Mouse (Mus musculus): Measurements from ENCODE around the gene Saxo2. TPM values are rescaled to one million over a fixed set of nuclear protein-coding genes. Genes with fewer than 3 reads are reported as not detected.
A peak's percentile ranks its signal among the peaks of the same experiment; 100 is the strongest.

The Saxo2 gene
- total RNA-seq (2021) = 1 to 10 TPM; 2.0 to 2.2 TPM
- long read RNA-seq, experiment 1, partial matches to known transcripts = 0 of 3 reads
- long read RNA-seq, experiment 1, other reads (novel, unspliced or antisense) = 0 of 3 reads
- long read RNA-seq, experiment 2 = 0 reads

DNA sequence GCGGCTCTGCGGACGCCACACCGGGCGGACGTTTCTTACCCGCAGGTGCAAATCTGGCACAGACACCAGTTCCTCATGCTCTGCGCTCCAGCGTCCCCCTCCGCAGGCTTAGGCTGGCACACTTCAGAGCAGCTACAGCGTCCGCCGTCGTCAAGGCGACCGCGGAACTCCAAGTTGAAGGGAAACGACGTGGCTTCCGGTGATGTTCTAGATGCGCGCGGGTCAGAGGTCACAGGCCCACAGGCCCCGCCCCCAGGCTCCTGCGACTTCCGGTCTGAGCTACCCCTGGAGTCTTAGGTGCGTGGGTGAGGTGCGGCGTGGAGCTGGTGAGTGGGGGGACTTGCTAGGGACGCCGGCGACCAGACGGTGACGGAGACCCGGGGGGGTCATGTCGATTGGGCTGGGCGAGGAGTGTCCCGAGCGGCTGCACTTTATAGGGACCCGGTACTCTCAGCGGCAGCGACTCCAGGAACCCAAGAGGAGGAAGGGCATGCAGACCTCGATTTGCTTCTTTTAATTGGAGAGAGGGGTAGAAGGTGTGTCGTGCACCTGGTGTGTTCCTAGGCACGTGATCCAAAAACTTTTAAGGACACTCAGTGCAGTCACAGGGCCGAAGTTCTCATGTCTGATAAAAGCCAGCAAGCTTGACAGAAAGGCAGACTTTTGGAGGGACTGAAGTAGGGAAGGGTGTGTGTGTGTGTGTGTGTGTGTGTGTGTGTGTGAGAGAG lies at the start of gene Saxo2, which contains the start of gene Efl1:
Gene Saxo2, minus strand, starts transcription at position 176 of the 728 bp plus-strand sequence.
Gene Efl1, plus strand, starts transcription at position 262 of the 728 bp plus-strand sequence.
- DNase-seq = peak; percentile 94

- DNase-seq = no peak
Observed at GRCm38 (mm10) chr7:82697668-82698067, 49.3 kb upstream of the Saxo2 start.

DNA sequence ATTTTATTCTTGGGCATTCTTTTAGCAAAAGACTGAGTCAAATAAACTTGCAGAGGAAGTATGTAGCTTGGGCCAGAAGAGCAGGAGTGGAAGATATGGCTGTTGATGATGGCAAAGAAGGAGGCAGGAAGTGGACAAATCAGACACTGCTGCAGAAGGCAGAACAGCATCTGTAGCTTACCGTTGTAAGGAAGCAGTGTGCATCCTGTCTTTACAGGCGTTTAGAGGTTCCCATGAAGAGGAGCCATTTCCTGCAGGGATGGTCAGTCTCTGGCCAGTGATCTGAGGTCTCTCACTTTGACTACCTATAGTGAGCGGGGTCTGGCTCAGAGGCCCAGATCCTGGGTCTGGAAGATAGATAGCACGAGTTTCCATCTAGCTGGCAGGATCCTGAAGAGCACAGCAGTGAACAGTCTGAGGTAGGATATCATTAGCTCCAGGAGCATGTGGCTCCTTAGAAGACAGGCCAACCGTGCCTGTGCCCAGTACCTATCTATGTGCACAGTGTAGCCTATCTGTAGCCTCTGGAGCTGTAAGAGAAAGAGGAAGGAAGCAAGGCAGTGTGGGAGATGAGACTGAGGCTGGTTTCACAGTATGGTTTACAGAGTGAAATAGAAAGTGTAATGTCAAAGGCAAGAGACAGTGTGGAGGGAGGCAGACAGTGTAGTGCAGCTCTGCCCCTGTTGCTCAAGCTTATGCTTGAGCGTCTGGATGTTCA lies 42.9 kb upstream of the Saxo2 start:
- no peak for DNase-seq

DNA sequence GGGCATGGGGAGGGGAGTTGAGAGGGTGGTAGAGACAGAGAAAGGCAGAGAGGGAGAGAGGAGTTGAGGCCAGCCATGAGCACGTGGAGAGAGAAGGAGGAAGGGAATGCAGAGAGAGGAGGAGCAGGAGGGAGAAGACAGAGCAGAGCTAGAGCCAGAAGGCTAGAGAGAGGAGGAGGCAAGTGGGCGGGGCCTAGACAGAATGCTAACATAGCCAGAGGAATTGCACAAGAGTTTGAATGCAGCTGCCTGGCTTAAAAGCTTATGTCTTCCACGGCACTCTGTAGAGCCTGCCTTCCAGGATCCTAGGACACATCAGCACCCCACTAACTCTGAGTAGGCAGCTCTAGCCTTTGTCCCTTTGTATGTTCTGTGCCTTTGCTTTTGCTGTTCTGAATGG lies 40.4 kb upstream of the Saxo2 start:
- DNase-seq = peak; percentile 49

GRCm38 (mm10) chr7:82679901-82680300 lies 31.6 kb upstream of the Saxo2 start:
- no peak for DNase-seq

DNA sequence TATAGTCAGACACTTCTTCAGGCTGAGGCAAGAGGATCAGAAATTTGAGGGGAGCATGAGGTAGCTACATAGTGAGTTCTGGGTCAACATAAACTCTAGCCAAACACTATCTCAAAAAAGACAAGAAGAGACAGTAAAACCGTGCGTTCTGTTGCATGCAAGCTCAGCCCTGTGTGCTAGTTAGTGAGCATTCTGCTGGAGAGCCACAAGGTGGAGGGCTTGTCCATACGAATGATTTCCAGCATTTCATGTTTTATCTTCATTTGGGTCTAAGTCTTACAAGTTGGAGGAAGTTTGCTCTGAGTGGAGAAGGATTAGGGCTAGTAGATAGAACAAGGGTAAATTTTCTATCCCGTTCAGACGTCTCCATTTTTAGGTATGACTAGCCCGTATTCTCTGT lies 28.5 kb upstream of the Saxo2 start:
- DNase-seq = no peak

DNA sequence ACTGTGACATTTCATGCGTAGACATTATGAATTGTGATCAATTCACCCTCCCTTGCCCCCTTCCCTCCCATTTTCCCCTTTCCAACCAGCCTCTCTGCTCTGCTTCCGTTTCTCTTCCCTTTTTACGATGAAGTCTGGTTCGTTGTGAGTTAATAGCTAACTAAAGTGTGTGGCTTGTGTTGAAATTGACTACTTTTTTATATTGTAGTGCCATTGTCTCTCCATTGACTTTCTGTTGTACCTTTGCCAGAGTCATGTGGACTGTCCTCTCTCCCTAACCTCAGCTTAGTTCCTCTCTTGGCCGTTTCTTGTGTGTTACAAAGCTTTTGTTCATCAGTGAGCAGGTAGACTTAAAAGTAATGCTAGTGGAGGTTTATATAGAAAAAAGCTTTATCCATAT lies 27.7 kb upstream of the Saxo2 start:
- DNase-seq = no peak

GRCm38 (mm10) chr7:82664604-82665003 lies 16.3 kb upstream of the Saxo2 start:
- DNase-seq = no peak

GRCm38 (mm10) chr7:82649081-82649445 lies 735 bp upstream of the Saxo2 start:
- DNase-seq = no peak

DNA sequence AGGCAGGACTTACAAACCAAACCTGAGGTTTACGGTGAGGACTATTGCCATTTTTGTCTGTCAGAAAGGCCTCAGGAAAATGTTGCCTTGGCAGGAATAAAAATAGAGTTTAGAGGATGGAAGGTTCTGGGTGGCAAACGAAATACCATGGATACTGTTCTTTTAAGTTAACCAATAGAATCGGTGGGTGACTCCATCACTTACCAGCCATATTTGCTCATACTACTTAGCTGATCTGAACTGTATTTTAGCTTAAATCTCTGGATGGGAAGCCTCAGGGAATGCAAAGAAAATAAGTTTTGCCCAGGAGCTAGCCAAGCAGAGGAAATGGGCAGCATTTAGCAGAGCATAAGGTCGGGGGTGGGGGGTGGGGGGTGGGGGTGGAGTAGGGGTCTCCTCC lies 419 bp downstream of the Saxo2 start:
- no peak for DNase-seq

DNA sequence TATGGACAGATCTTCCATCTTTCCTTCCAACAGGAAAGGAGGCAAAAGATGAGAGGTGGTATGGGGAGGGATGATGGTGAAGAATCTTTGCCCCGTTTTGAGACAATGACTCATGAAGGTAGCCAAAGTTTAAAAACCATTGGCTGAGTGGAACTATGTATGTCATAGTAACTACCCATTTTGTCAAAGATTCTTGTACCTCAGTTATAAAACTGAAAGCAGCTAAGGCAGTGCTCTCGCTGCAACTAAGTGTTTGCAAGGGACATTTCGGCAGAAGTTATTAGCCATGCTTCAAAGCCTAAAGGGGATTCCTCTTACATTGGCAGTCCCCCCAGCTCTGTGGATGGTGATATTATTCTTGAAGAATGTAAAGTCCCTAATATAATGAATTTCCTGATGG lies 1.1 kb downstream of the Saxo2 start:
- DNase-seq = no peak

DNA sequence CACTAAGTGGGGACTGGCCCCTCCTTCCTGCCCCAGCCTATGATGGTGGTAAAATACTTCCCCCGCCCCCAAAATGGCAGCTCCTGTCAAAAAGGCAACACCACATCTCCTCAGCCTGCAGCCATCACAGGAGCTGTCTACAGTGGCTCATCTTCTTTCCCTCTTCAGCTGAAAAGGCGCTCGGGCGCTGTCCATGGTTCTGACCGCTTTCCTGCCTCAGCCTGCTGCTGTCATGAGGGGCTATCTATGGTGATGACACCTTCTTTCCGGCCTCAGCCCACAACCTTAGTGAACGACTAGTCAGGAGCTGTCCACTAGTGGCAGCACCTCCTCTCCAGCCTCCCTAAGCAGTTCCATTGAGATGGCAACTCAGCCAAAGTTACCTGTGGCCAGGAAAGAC lies 23.0 kb downstream of the Saxo2 start:
- peak; percentile 78 for DNase-seq

- no peak for DNase-seq
Observed at GRCm38 (mm10) chr7:82609629-82610028, 38.7 kb downstream of the Saxo2 start.

GRCm38 (mm10) chr7:82605425-82605824 lies 42.9 kb downstream of the Saxo2 start:
- DNase-seq = no peak

- no peak for DNase-seq
Observed at GRCm38 (mm10) chr7:82602008-82602407, 46.3 kb downstream of the Saxo2 start.

GRCm38 (mm10) chr7:82590931-82591330 lies 57.4 kb downstream of the Saxo2 start:
- DNase-seq = no peak

Other genes starting within 250 kb of the Saxo2 start
- 10 to 100 TPM; 10.3 to 12.5 TPM for gene Efl1, start 86 bp upstream of the Saxo2 start, total RNA-seq (2021)
- gene Mex3b, start 218.8 kb upstream of the Saxo2 start, total RNA-seq (2021) = 1 to 10 TPM; 6.2 to 9.7 TPM